Comparison of ENCODE assay signal across 15 mouse cellular contexts in the genomic region with DNA sequence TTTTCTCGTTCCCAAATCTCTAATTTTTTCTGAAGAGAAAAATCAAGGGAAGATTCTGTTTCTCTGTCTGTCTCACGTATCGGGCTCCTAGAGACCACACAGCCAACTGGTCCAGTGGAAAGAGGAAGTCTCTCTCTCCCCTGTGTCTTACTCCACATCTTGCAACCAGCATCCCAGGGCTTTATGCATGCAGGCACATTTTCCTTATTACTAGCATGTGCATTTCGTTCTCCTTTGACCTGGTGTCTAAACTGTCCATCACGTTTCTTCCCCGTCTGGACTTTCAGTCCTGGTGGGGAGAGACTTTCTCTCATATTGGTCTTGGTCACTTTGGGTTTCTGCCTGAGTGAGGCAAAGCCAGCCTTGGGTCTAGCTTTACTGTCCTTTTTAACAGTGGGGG.
"Had no signal": no experiment of that assay in that cellular context is flagged by ENCODE, and none has a peak within 500 bp of the region (broad histone marks: within the 10 kb centered on the region; RNA-seq: fewer than 3 reads in every experiment).

No protein-coding gene starts in this region.

- H3K4me3 ChIP-seq: megakaryocyte, embryonic 14.5 days; midbrain, embryonic 13.5 days; midbrain, embryonic 15.5 days; neural tube, embryonic 12.5 days; stomach, embryonic 15.5 days had no signal

- H3K9ac ChIP-seq: liver, embryonic 14.5 days; lung, embryonic 14.5 days; midbrain, embryonic 13.5 days; midbrain, embryonic 15.5 days; neural tube, embryonic 12.5 days; stomach, embryonic 15.5 days had no signal

- H3K27ac ChIP-seq: liver, embryonic 14.5 days; macrophage; midbrain, embryonic 13.5 days; midbrain, embryonic 15.5 days; neural tube, embryonic 12.5 days; stomach, embryonic 15.5 days had no signal

- DNase-seq: lung, adult 18-20 months; lung, embryonic 14.5 days; lung, postnatal 10 days; right cerebral cortex, postnatal 14 days; thymus, adult 18-20 months; thymus, postnatal 14 days; thymus, postnatal 4 days had no signal

- H3K4me2 ChIP-seq: lung, embryonic 14.5 days; midbrain, embryonic 11.5 days; midbrain, embryonic 13.5 days; midbrain, embryonic 15.5 days; neural tube, embryonic 12.5 days; stomach, embryonic 15.5 days had no signal

- H3K27me3 ChIP-seq: megakaryocyte, embryonic 14.5 days; midbrain, embryonic 13.5 days; midbrain, embryonic 15.5 days; neural tube, embryonic 12.5 days; stomach, embryonic 15.5 days had no signal

- H3K36me3 ChIP-seq: stomach, embryonic 15.5 days had no signal

- ATAC-seq: midbrain, embryonic 13.5 days; midbrain, embryonic 15.5 days had no signal

- H3K9me3 ChIP-seq: megakaryocyte, embryonic 14.5 days; midbrain, embryonic 13.5 days; midbrain, embryonic 15.5 days; neural tube, embryonic 12.5 days; stomach, embryonic 15.5 days had no signal

- H3K4me1 ChIP-seq: megakaryocyte, embryonic 14.5 days; midbrain, embryonic 13.5 days; midbrain, embryonic 15.5 days; neural tube, embryonic 12.5 days; stomach, embryonic 15.5 days had no signal
